Mouse (Mus musculus): Measurements from ENCODE around the gene Zap70. TPM values are rescaled to one million over a fixed set of nuclear protein-coding genes. Genes with fewer than 3 reads are reported as not detected.
A peak's percentile ranks its signal among the peaks of the same experiment; 100 is the strongest.

Zap70 gene
- polyA plus RNA-seq, 1 experiment from 2014 or later, result 0.24 TPM

GRCm38 (mm10) chr1:36784365-36785134 lies 23.0 kb downstream of the Zap70 start:
- DNase-seq (ENCODE audit: low spot score), result peak; percentile 83
- Histone ChIP-seq H3K9me3 (no peaks in the 10 kb centered on the region), H3K27me3 (replicated peaks; ENCODE audit: low read depth, poor library complexity, severe bottlenecking) (peaks cover 18% of the 10 kb centered on the region; the same call in 1 of the 2 replicates), H3K27ac (replicated peaks) (peak overlapping the region; percentile 36; the same call in 1 of the 2 replicates), H3K4me3 (peak overlapping the region; percentile 57), H3K4me1 (peaks cover 12% of the 10 kb centered on the region), H3K36me3 (replicated peaks) (no peaks in the 10 kb centered on the region)
- WGBS, result 5% methylated on average over 20 of the region's 20 CpGs

DNA sequence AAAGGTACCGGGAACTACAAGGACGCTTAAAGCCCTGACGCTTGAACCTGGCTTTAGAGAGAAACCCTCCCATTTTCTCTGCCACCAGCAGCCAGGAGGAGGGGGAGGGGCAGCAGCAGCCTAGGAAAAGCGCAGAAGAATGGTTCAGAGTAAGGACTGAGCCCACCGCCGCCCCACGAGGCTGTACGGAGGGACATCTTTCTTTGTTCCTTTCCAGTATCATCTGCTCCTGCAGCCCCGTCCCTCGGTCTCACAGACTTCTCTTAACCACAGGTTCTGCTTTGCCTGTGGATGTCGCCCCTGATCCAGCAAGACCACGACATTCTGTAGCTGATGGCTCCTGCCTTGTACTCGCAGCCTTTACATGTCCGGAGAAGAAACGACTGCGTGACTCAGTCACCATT lies 23.6 kb downstream of the Zap70 start:
- H3K36me3 ChIP-seq (replicated peaks), result no peaks in the 10 kb centered on the region
- peak overlapping the region; percentile 57 for H3K4me3 ChIP-seq
- H3K27ac ChIP-seq (replicated peaks), result peak overlapping the region; percentile 36
- DNase-seq (ENCODE audit: low spot score), result peak; percentile 59
- peaks cover 18% of the 10 kb centered on the region; the same call in 1 of the 2 replicates for H3K27me3 ChIP-seq (replicated peaks; ENCODE audit: low read depth, poor library complexity, severe bottlenecking)
- peaks cover 12% of the 10 kb centered on the region for H3K4me1 ChIP-seq
- H3K9me3 ChIP-seq, result no peaks in the 10 kb centered on the region
- WGBS, result 3% methylated on average over 16 of the region's 16 CpGs

GRCm38 (mm10) chr1:36786377-36786776 lies 24.8 kb downstream of the Zap70 start:
- peaks cover 18% of the 10 kb centered on the region; the same call in 1 of the 2 replicates for H3K27me3 ChIP-seq (replicated peaks; ENCODE audit: low read depth, poor library complexity, severe bottlenecking)
- H3K4me3 ChIP-seq, result no peak overlapping the region
- H3K36me3 ChIP-seq (replicated peaks), result peaks cover 10% of the 10 kb centered on the region
- no peak for DNase-seq (ENCODE audit: low spot score)
- H3K27ac ChIP-seq (replicated peaks), result no peak overlapping the region
- no peaks in the 10 kb centered on the region for H3K9me3 ChIP-seq
- WGBS, result 93% methylated on average over 7 of the region's 7 CpGs
- peaks cover 12% of the 10 kb centered on the region for H3K4me1 ChIP-seq

- peaks cover 12% of the 10 kb centered on the region for H3K4me1 ChIP-seq
- 79% methylated on average over 8 of the region's 8 CpGs for WGBS
- H3K9me3 ChIP-seq, result no peaks in the 10 kb centered on the region
- H3K27ac ChIP-seq (replicated peaks), result no peak overlapping the region
- H3K4me3 ChIP-seq, result no peak overlapping the region
- no peak for DNase-seq (ENCODE audit: low spot score)
- H3K36me3 ChIP-seq (replicated peaks), result peaks cover 39% of the 10 kb centered on the region
- H3K27me3 ChIP-seq (replicated peaks; ENCODE audit: low read depth, poor library complexity, severe bottlenecking), result 0 out of 2 replicates have a peak, but pooled peaks cover 9% of the 10 kb centered on the region
Observed at GRCm38 (mm10) chr1:36789416-36789815, 27.8 kb downstream of the Zap70 start.

- 91% methylated on average over 7 of the region's 7 CpGs for WGBS
- Histone ChIP-seq H3K9me3 (no peaks in the 10 kb centered on the region), H3K4me3 (no peak overlapping the region), H3K4me1 (no peaks in the 10 kb centered on the region), H3K27me3 (replicated peaks; ENCODE audit: low read depth, poor library complexity, severe bottlenecking) (no peaks in the 10 kb centered on the region), H3K36me3 (replicated peaks) (peaks cover 96% of the 10 kb centered on the region), H3K27ac (replicated peaks) (no peak overlapping the region)
- no peak for DNase-seq (ENCODE audit: low spot score)
Observed at GRCm38 (mm10) chr1:36796711-36797110, 35.1 kb downstream of the Zap70 start.

GRCm38 (mm10) chr1:36797481-36797880 lies 35.9 kb downstream of the Zap70 start:
- Histone ChIP-seq H3K9me3 (no peaks in the 10 kb centered on the region), H3K27ac (replicated peaks) (no peak overlapping the region), H3K4me3 (no peak overlapping the region), H3K4me1 (no peaks in the 10 kb centered on the region), H3K27me3 (replicated peaks; ENCODE audit: low read depth, poor library complexity, severe bottlenecking) (no peaks in the 10 kb centered on the region), H3K36me3 (replicated peaks) (peaks cover 97% of the 10 kb centered on the region)
- 90% methylated on average over 10 of the region's 10 CpGs for WGBS
- DNase-seq (ENCODE audit: low spot score), result no peak

- DNase-seq (ENCODE audit: low spot score), result no peak
- Histone ChIP-seq H3K9me3 (no peaks in the 10 kb centered on the region), H3K27ac (replicated peaks) (no peak overlapping the region), H3K36me3 (replicated peaks) (peaks cover 94% of the 10 kb centered on the region), H3K27me3 (replicated peaks; ENCODE audit: low read depth, poor library complexity, severe bottlenecking) (no peaks in the 10 kb centered on the region), H3K4me1 (no peaks in the 10 kb centered on the region), H3K4me3 (no peak overlapping the region)
- 84% methylated on average over 3 of the region's 3 CpGs for WGBS
Observed at GRCm38 (mm10) chr1:36800379-36801011, 38.9 kb downstream of the Zap70 start.

DNA sequence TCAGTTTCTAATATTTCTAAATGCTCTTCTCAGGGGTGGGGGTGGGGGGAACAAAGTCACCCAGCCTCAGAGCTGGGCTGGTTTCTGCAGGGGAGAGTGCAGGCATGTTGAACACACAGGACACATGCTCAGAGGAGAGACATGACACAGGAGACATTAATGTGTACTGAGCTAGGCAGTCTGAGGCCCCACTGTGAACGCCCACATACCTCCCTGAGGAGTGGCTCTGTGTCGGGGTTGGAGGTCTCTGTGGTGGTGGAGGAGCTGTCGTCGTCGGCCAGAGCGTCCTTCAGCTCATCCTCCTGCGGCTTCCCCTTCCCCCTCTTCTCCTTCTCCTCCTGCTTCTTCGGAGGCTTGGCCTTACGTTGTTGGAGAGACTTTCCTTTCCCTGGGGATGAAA lies 42.7 kb downstream of the Zap70 start:
- WGBS, result 79% methylated on average over 9 of the region's 9 CpGs
- peaks cover 94% of the 10 kb centered on the region for H3K36me3 ChIP-seq (replicated peaks)

GRCm38 (mm10) chr1:36804833-36805232 lies 43.2 kb downstream of the Zap70 start:
- DNase-seq (ENCODE audit: low spot score), result no peak
- WGBS, result 95% methylated on average over 4 of the region's 4 CpGs
- H3K36me3 ChIP-seq (replicated peaks), result peaks cover 94% of the 10 kb centered on the region

More for the DNA sequence above, 42.7 kb downstream of the Zap70 start:
- DNase-seq (ENCODE audit: low spot score), result no peak
- Histone ChIP-seq H3K9me3 (no peaks in the 10 kb centered on the region), H3K27ac (replicated peaks) (no peak overlapping the region), H3K27me3 (replicated peaks; ENCODE audit: low read depth, poor library complexity, severe bottlenecking) (no peaks in the 10 kb centered on the region), H3K4me1 (no peaks in the 10 kb centered on the region), H3K4me3 (no peak overlapping the region)

DNA sequence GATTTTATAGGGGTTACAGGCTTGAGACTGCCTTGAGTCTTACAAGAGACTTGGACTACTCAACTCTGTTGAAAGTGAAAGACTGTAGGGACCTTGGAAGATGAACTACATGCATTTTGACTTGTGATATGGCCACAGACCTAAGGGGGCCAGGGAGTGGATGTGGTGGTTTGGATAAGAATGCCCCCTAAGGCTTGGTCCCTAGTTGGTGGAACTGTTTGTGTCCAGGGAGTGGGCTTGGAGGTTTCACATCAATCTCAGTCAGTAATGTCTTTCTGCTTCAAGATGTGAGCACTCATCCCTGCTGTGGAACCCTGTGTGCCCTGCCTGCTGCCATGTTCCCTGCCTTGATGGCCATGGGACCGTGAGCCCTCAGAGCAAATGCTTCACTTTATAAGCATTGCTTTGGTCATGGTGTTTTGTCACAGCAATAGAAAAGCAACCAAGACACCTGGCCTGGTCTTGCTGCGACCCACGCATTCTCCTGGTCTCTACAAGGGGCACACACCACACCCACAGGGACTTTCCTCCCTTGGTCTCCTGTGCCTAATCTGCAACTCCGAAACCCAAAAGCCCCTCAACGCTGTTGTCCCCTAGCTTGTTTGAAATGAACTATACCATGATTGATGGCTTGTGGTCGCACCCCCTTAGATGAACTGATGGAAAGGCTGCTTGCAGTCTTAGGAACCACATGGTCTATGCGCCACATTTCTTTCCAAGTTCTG lies 44.7 kb downstream of the Zap70 start:
- Histone ChIP-seq H3K9me3 (no peaks in the 10 kb centered on the region), H3K4me3 (no peak overlapping the region), H3K27me3 (replicated peaks; ENCODE audit: low read depth, poor library complexity, severe bottlenecking) (no peaks in the 10 kb centered on the region), H3K36me3 (replicated peaks) (peaks cover 98% of the 10 kb centered on the region), H3K4me1 (no peaks in the 10 kb centered on the region), H3K27ac (replicated peaks) (no peak overlapping the region)
- no peak for DNase-seq (ENCODE audit: low spot score)
- 95% methylated on average over 7 of the region's 7 CpGs for WGBS

More at GRCm38 (mm10) chr1:36804833-36805232, 43.2 kb downstream of the Zap70 start:
- Histone ChIP-seq H3K27ac (replicated peaks) (no peak overlapping the region), H3K9me3 (no peaks in the 10 kb centered on the region), H3K4me1 (no peaks in the 10 kb centered on the region), H3K27me3 (replicated peaks; ENCODE audit: low read depth, poor library complexity, severe bottlenecking) (no peaks in the 10 kb centered on the region), H3K4me3 (no peak overlapping the region)

GRCm38 (mm10) chr1:36807086-36807485 lies 45.5 kb downstream of the Zap70 start:
- 93% methylated on average over 1 of the region's 1 CpGs for WGBS
- Histone ChIP-seq H3K9me3 (no peaks in the 10 kb centered on the region), H3K4me1 (no peaks in the 10 kb centered on the region), H3K4me3 (no peak overlapping the region), H3K27me3 (replicated peaks; ENCODE audit: low read depth, poor library complexity, severe bottlenecking) (no peaks in the 10 kb centered on the region), H3K27ac (replicated peaks) (no peak overlapping the region), H3K36me3 (replicated peaks) (peaks cover 98% of the 10 kb centered on the region)
- DNase-seq (ENCODE audit: low spot score), result no peak

- Histone ChIP-seq H3K27ac (replicated peaks) (no peak overlapping the region), H3K36me3 (replicated peaks) (peaks cover 100% of the 10 kb centered on the region), H3K9me3 (no peaks in the 10 kb centered on the region), H3K27me3 (replicated peaks; ENCODE audit: low read depth, poor library complexity, severe bottlenecking) (no peaks in the 10 kb centered on the region), H3K4me1 (no peaks in the 10 kb centered on the region), H3K4me3 (no peak overlapping the region)
- 96% methylated on average over 14 of the region's 14 CpGs for WGBS
- DNase-seq (ENCODE audit: low spot score), result no peak
Observed at GRCm38 (mm10) chr1:36807782-36808565, 46.4 kb downstream of the Zap70 start.
